Mouse (Mus musculus): Measurements from ENCODE around the gene Tiam1. TPM values are rescaled to one million over a fixed set of nuclear protein-coding genes. Genes with fewer than 3 reads are reported as not detected.
A peak's percentile ranks its signal among the peaks of the same experiment; 100 is the strongest.

Tiam1 gene
- polyA plus RNA-seq, 1 experiment from 2014 or later: 11.5 TPM

DNA sequence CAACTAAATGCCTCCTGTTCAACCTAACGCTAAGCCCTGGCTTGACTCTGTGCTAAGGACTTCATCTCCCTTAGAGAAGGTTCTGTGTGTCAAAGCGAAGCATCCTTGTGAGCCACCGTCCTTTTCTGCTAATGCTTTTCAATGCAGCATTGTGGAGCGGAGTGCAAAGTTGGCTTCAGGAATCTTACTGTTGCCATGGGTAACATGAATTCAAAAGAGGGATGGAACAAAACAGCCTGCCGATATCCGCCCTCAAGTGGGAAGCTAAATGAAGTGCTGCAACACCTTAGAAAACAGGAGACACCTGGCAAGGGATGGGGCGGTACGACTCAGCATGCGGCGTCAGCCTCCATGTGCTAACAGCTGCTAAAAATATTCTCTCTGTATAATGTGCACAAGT, 32.9 kb upstream of the Tiam1 start:
- no peak for ATAC-seq (ENCODE audit: low FRiP score, low TSS enrichment)
- 69% methylated on average over 10 of the region's 10 CpGs for WGBS
- H3K4me1 ChIP-seq (ENCODE audit: insufficient read depth, low read length): no peaks in the 10 kb centered on the region
- no peaks in the 10 kb centered on the region for H3K36me3 ChIP-seq (ENCODE audit: insufficient read depth, low read length)
- H3K4me3 ChIP-seq (ENCODE audit: low read length): no peak overlapping the region
- H3K9me3 ChIP-seq (ENCODE audit: low read length): no peaks in the 10 kb centered on the region
- no peak overlapping the region for H3K4me2 ChIP-seq (replicated peaks; ENCODE audit: low read depth, low read length)
- H3K9ac ChIP-seq (replicated peaks; ENCODE audit: low read length): no peak overlapping the region
- no peak overlapping the region for H3K27ac ChIP-seq (ENCODE audit: low read length)
- no peaks in the 10 kb centered on the region for H3K27me3 ChIP-seq (ENCODE audit: insufficient read depth, low read length)

DNA sequence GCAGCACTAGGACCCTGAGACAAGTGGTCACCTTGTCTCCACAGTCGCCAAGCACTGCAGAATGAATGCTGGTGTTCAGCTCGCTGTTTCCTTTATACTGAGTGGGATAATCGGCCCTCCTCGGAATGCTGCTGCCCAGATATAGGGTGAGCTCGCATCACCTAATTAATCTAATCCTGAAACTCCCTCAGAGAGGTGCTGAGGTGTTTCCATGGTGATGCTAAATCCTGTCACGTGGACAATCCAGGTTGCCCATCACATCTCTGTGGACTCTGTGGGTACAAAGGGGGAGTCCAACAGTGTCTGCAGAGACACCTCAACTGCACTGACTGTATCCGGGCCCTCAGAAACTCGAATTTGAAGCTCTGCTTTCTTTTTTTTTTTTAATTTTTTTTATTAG, 27.8 kb upstream of the Tiam1 start:
- WGBS: 65% methylated on average over 8 of the region's 8 CpGs

DNA sequence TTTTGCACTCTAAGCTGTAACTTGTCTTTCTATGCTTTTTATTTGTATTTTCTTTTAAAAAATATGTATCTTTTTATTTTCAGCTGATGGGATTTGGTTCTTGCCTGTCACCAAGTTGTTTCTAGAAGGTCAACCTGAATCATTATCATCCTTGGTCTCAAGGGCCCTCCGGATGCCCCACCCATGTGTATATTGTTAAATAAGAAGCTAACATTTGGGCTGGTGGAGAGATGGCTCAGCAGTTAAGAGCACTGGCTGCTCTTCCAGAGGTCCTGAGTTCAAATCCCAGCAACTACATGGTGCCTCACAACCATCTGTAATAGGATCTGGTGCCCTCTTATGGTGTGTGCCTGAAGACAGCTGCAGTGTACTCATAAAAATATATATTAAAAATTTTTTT, 27.1 kb upstream of the Tiam1 start:
- Histone ChIP-seq H3K9ac (replicated peaks; ENCODE audit: low read length) (no peak overlapping the region), H3K4me3 (ENCODE audit: low read length) (no peak overlapping the region), H3K4me2 (replicated peaks; ENCODE audit: low read depth, low read length) (no peak overlapping the region), H3K4me1 (ENCODE audit: insufficient read depth, low read length) (no peaks in the 10 kb centered on the region), H3K27ac (ENCODE audit: low read length) (no peak overlapping the region), H3K27me3 (ENCODE audit: insufficient read depth, low read length) (no peaks in the 10 kb centered on the region), H3K9me3 (ENCODE audit: low read length) (no peaks in the 10 kb centered on the region), H3K36me3 (ENCODE audit: insufficient read depth, low read length) (no peaks in the 10 kb centered on the region)
- no peak for ATAC-seq (ENCODE audit: low FRiP score, low TSS enrichment)
- WGBS: 97% methylated on average over 1 of the region's 1 CpGs

More for the DNA sequence above, 27.8 kb upstream of the Tiam1 start:
- H3K9me3 ChIP-seq (ENCODE audit: low read length): no peaks in the 10 kb centered on the region
- no peak for ATAC-seq (ENCODE audit: low FRiP score, low TSS enrichment)
- no peak overlapping the region for H3K27ac ChIP-seq (ENCODE audit: low read length)
- H3K4me3 ChIP-seq (ENCODE audit: low read length): no peak overlapping the region
- no peak overlapping the region for H3K4me2 ChIP-seq (replicated peaks; ENCODE audit: low read depth, low read length)
- H3K27me3 ChIP-seq (ENCODE audit: insufficient read depth, low read length): no peaks in the 10 kb centered on the region
- H3K4me1 ChIP-seq (ENCODE audit: insufficient read depth, low read length): no peaks in the 10 kb centered on the region
- H3K36me3 ChIP-seq (ENCODE audit: insufficient read depth, low read length): no peaks in the 10 kb centered on the region
- H3K9ac ChIP-seq (replicated peaks; ENCODE audit: low read length): no peak overlapping the region

DNA sequence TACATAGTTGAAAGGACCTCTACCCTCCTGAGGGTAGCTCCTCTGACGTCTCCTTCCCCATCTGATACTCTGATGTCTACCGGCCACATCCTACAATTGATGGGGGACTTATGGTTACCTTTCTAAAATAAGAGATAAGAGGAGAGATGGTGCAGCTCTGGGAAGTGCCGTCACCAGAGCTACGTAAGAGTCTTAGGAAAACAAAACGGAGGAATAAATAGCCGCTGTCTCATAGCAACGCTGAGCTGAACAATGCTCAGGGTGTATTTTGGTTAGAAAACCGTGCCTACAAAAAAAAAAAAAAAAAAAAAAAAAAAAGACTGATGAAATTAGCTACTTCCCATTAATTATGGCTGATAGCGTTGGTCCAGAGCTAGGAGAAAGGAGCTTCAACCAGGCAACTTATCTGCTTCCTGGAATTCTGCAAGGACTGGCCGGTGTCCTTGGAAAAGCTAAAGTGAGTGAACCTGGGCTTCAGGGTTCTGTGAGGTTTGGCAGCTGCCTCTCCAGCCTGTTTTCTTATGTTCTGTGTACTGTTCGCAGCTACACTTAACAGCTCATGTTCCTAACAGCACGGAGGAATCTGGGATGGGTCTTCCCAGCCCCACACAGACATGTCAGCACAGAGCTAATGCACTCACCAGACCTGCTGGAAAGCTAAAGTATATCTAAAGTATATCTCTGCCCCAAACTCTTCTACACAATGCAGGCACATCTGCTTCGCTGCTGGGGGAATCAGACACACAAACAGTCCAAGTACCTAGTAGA, 26.5 kb upstream of the Tiam1 start:
- Histone ChIP-seq H3K4me2 (replicated peaks; ENCODE audit: low read depth, low read length) (no peak overlapping the region), H3K9ac (replicated peaks; ENCODE audit: low read length) (no peak overlapping the region), H3K9me3 (ENCODE audit: low read length) (no peaks in the 10 kb centered on the region), H3K36me3 (ENCODE audit: insufficient read depth, low read length) (no peaks in the 10 kb centered on the region), H3K4me1 (ENCODE audit: insufficient read depth, low read length) (no peaks in the 10 kb centered on the region), H3K4me3 (ENCODE audit: low read length) (no peak overlapping the region), H3K27ac (ENCODE audit: low read length) (no peak overlapping the region), H3K27me3 (ENCODE audit: insufficient read depth, low read length) (no peaks in the 10 kb centered on the region)
- WGBS: 61% methylated on average over 13 of the region's 13 CpGs
- no peak for ATAC-seq (ENCODE audit: low FRiP score, low TSS enrichment)

DNA sequence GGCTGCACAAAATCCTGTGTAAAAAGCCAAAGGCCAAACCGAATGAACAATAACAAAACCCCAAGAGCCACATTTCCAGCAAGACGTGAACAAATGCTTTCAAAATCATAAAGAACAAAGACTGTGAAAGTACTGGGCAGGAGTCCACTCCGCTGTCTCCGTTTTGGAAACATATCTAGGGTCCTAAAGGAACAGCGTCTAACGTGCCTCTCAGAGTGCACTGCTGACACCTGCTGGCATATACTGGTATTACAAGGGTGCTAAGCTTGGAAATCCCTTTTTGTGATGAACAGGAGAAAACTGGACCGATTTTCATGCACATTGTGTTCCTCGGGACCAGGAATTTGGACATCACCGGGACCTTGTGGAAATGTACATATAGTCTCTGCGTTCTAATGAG, 24.1 kb upstream of the Tiam1 start:
- no peaks in the 10 kb centered on the region for H3K4me1 ChIP-seq (ENCODE audit: insufficient read depth, low read length)
- no peaks in the 10 kb centered on the region for H3K27me3 ChIP-seq (ENCODE audit: insufficient read depth, low read length)
- WGBS: 43% methylated on average over 10 of the region's 10 CpGs
- no peak overlapping the region for H3K9ac ChIP-seq (replicated peaks; ENCODE audit: low read length)
- H3K4me3 ChIP-seq (ENCODE audit: low read length): no peak overlapping the region
- no peak overlapping the region for H3K4me2 ChIP-seq (replicated peaks; ENCODE audit: low read depth, low read length)
- H3K27ac ChIP-seq (ENCODE audit: low read length): no peak overlapping the region
- H3K36me3 ChIP-seq (ENCODE audit: insufficient read depth, low read length): no peaks in the 10 kb centered on the region
- no peak for ATAC-seq (ENCODE audit: low FRiP score, low TSS enrichment)
- no peaks in the 10 kb centered on the region for H3K9me3 ChIP-seq (ENCODE audit: low read length)

DNA sequence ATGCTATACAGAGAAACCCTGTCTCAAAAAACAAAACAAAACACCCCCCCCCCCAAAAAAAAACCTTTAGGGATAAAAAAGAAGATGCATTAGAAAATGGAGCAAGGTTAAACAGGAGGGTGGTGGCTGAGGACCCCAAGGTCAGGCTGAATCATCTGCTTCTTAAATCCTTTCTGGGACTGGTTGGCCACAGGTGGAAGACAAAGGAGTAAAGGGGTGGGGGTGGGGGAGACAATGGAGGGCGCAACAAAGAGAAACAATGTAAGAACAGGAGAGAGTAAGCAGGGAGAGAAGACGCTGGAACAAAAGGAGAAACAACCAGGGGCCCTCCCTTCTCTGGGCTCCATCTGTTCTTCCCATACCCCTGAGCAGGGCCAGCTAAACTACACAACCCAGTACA, 21.9 kb upstream of the Tiam1 start:
- ATAC-seq (ENCODE audit: low FRiP score, low TSS enrichment): no peak
- Histone ChIP-seq H3K9me3 (ENCODE audit: low read length) (no peaks in the 10 kb centered on the region), H3K27ac (ENCODE audit: low read length) (no peak overlapping the region), H3K9ac (replicated peaks; ENCODE audit: low read length) (no peak overlapping the region), H3K4me3 (ENCODE audit: low read length) (no peak overlapping the region), H3K4me2 (replicated peaks; ENCODE audit: low read depth, low read length) (no peak overlapping the region), H3K36me3 (ENCODE audit: insufficient read depth, low read length) (no peaks in the 10 kb centered on the region), H3K27me3 (ENCODE audit: insufficient read depth, low read length) (no peaks in the 10 kb centered on the region), H3K4me1 (ENCODE audit: insufficient read depth, low read length) (no peaks in the 10 kb centered on the region)
- whole genome bisulfite sequencing: 79% methylated on average over 2 of the region's 2 CpGs

DNA sequence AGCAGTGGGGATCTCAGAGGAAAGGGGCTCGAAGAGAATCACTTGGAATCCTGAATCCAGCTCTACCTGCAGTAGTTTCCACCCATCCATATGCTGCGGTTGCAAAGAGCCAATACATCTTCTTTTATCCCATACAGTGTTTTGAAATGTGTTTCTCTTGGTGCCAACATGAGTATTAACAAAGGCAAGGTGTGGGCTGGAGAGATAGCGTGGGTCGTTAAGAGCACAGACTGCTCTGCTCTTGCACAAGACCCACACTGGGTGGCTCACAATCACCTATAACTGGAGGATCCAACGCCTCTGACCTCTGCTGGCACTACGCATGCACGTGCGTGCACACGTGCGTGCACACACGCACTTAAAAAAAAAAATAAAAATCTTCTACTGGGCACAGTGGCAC, 21.4 kb upstream of the Tiam1 start:
- 91% methylated on average over 11 of the region's 11 CpGs for WGBS
- Histone ChIP-seq H3K9me3 (ENCODE audit: low read length) (no peaks in the 10 kb centered on the region), H3K36me3 (ENCODE audit: insufficient read depth, low read length) (no peaks in the 10 kb centered on the region), H3K4me1 (ENCODE audit: insufficient read depth, low read length) (no peaks in the 10 kb centered on the region), H3K4me3 (ENCODE audit: low read length) (no peak overlapping the region), H3K27ac (ENCODE audit: low read length) (no peak overlapping the region), H3K4me2 (replicated peaks; ENCODE audit: low read depth, low read length) (no peak overlapping the region), H3K27me3 (ENCODE audit: insufficient read depth, low read length) (no peaks in the 10 kb centered on the region), H3K9ac (replicated peaks; ENCODE audit: low read length) (no peak overlapping the region)
- no peak for ATAC-seq (ENCODE audit: low FRiP score, low TSS enrichment)

DNA sequence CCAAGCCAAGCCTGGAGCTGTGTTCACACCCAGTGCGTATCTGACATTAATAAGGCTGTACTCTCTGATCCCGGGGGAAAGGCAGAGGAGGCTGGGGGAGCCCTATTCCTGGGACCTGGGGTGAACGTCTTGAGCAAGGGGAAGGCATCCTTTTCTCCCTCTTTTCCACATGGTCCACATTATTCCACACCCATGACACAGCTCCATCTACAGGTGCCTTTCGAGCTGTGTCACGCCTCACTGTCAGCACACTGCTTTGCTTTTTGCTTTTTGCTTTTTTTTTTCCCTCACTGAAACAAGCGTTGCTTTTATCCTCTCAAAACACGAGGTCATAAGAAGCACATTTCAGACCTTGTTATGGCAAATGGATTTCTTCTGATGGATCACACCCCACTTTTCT, 11.5 kb upstream of the Tiam1 start:
- Histone ChIP-seq H3K4me3 (ENCODE audit: low read length) (no peak overlapping the region), H3K27me3 (ENCODE audit: insufficient read depth, low read length) (no peaks in the 10 kb centered on the region), H3K4me2 (replicated peaks; ENCODE audit: low read depth, low read length) (no peak overlapping the region), H3K9ac (replicated peaks; ENCODE audit: low read length) (no peak overlapping the region), H3K36me3 (ENCODE audit: insufficient read depth, low read length) (no peaks in the 10 kb centered on the region), H3K27ac (ENCODE audit: low read length) (no peak overlapping the region), H3K4me1 (ENCODE audit: insufficient read depth, low read length) (no peaks in the 10 kb centered on the region), H3K9me3 (ENCODE audit: low read length) (0 out of 2 replicates have a peak, but pooled peaks cover 3% of the 10 kb centered on the region)
- 46% methylated on average over 7 of the region's 7 CpGs for WGBS
- ATAC-seq (ENCODE audit: low FRiP score, low TSS enrichment): no peak

DNA sequence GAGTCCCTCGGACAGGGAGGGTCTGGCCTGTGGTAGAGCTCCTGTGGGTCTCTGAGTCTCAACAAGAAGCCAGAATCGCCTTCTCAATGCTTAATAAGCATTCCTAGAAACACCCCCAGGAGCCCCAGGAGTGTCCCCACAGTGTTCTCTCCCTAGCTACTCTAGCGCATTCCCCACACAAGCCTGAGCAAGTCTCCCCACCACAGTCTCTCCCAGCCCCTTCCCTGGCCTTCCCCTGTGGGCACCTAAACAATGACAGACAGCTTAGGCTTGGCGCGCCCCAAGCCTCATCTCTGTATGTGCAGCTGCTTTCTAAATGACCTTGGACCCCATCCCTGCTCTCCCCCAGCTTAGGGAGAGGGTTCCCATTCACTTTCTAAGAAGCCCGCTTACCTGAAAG, 7.3 kb upstream of the Tiam1 start:
- no peaks in the 10 kb centered on the region for H3K36me3 ChIP-seq (ENCODE audit: insufficient read depth, low read length)
- no peaks in the 10 kb centered on the region for H3K27me3 ChIP-seq (ENCODE audit: insufficient read depth, low read length)
- 0 out of 2 replicates have a peak overlapping the region, but pooled peaks have one; percentile 7 for H3K9ac ChIP-seq (replicated peaks; ENCODE audit: low read length)
- no peak overlapping the region for H3K27ac ChIP-seq (ENCODE audit: low read length)
- ATAC-seq (ENCODE audit: low FRiP score, low TSS enrichment): no peak
- WGBS: 89% methylated on average over 6 of the region's 6 CpGs
- no peaks in the 10 kb centered on the region for H3K4me1 ChIP-seq (ENCODE audit: insufficient read depth, low read length)
- H3K4me3 ChIP-seq (ENCODE audit: low read length): no peak overlapping the region
- no peak overlapping the region for H3K4me2 ChIP-seq (replicated peaks; ENCODE audit: low read depth, low read length)
- H3K9me3 ChIP-seq (ENCODE audit: low read length): no peaks in the 10 kb centered on the region

DNA sequence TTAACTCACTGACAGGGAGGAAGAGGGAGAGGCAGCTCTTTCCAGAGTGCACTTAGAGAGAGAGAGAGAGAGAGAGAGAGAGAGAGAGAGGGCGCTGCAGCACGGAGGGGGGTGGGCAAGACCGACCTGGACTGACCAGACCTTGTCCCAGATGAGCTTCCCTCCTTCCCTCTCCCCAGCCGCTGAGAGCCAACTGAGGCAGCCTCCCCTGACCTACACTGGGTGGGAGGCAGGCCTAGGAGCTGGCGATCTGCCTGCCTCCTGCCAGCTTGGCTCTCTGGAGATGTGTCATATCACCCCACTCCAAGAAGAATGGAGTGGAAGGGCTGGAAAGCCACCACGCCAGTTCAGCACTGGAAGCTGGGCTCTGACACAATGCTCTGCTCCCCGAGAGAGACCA, 6.6 kb upstream of the Tiam1 start:
- Histone ChIP-seq H3K4me3 (ENCODE audit: low read length) (no peak overlapping the region), H3K36me3 (ENCODE audit: insufficient read depth, low read length) (no peaks in the 10 kb centered on the region), H3K4me2 (replicated peaks; ENCODE audit: low read depth, low read length) (no peak overlapping the region), H3K27me3 (ENCODE audit: insufficient read depth, low read length) (no peaks in the 10 kb centered on the region), H3K4me1 (ENCODE audit: insufficient read depth, low read length) (no peaks in the 10 kb centered on the region), H3K9me3 (ENCODE audit: low read length) (no peaks in the 10 kb centered on the region), H3K27ac (ENCODE audit: low read length) (no peak overlapping the region), H3K9ac (replicated peaks; ENCODE audit: low read length) (no peak overlapping the region)
- 46% methylated on average over 7 of the region's 7 CpGs for WGBS
- ATAC-seq (ENCODE audit: low FRiP score, low TSS enrichment): no peak
